Mouse (Mus musculus) embryonic facial prominence, embryonic 12.5 days (tissue): ENCODE results near the gene Nup107. TPM values are rescaled to one million over a fixed set of nuclear protein-coding genes. Genes with fewer than 3 reads are reported as not detected.
"Not testable (repeated sequence)": the region's sequence is repeated elsewhere in the genome, so short reads cannot be mapped to it uniquely, and the experiment has no call there.

Experiments
- ATAC-seq: fragments of 200-750 bp; cut with Nextera tagmentation; 2 replicates; pipeline ENCODE4 v1.8.0; 2017; ENCODE audit not compliant: insufficient number of reproducible peaks, insufficient read depth, low FRiP score, low TSS enrichment
- H3K27ac ChIP-seq: fragments of 300-500 bp; sonication (generic); 2 replicates; pipeline ENCODE4 v1.5.1; 2016; ENCODE audit warnings: mild to moderate bottlenecking
- H3K27me3 ChIP-seq: fragments of 300-500 bp; sonication (generic); 2 replicates; pipeline ENCODE4 v1.6.1; 2016; ENCODE audit warnings: mild to moderate bottlenecking, moderate library complexity
- H3K36me3 ChIP-seq: fragments of 300-500 bp; sonication (generic); 2 replicates; pipeline ENCODE4 v1.6.1; 2016; ENCODE audit warnings: mild to moderate bottlenecking
- H3K4me1 ChIP-seq: fragments of 300-500 bp; sonication (generic); 2 replicates; pipeline ENCODE4 v1.6.1; 2016
- H3K4me2 ChIP-seq: fragments of 300-500 bp; sonication (generic); replicated peaks from 2 replicates; pipeline ENCODE4 v1.6.1; 2016; ENCODE audit warnings: mild to moderate bottlenecking, moderate library complexity
- H3K4me3 ChIP-seq: fragments of 300-500 bp; sonication (generic); 2 replicates; pipeline ENCODE4 v1.5.1; 2016; ENCODE audit warnings: mild to moderate bottlenecking
- H3K9ac ChIP-seq: fragments of 300-500 bp; sonication (generic); 2 replicates; pipeline ENCODE4 v1.6.1; 2016; ENCODE audit warnings: mild to moderate bottlenecking, moderate library complexity
- H3K9me3 ChIP-seq: fragments of 300-500 bp; sonication (generic); 2 replicates; pipeline ENCODE4 v1.6.1; 2016; ENCODE audit warnings: mild to moderate bottlenecking, moderate library complexity
- WGBS: fragments of 180-500 bp; shearing (Covaris S2); methylation state at CpG from one replicate; pipeline ENCODE4 v1.1.7; 2016; 5-methylcytosine and 5-hydroxymethylcytosine counted together
- polyA plus RNA-seq: library from polyadenylated mRNA; unstranded; fragments of >200 nt; fragmentation: Nextera tagmentation; extraction: Ambion mirVana; gene quantifications from 2 replicates; pipeline ENCODE4 v1.2.1, GENCODE M21; 2016

The Nup107 gene
- polyA plus RNA-seq, 1 experiment from 2014 or later: 85.3 TPM

GRCm38 (mm10) chr10:117743917-117744316, 48.6 kb downstream of the Nup107 start:
- peaks cover 25% of the 10 kb centered on the region for H3K4me1 ChIP-seq
- H3K27ac ChIP-seq: no peak overlapping the region
- H3K27me3 ChIP-seq: no peaks in the 10 kb centered on the region
- ATAC-seq: no peak
- 77% methylated on average over 4 of the region's 4 CpGs for WGBS
- peaks cover 18% of the 10 kb centered on the region for H3K36me3 ChIP-seq
- no peak overlapping the region for H3K4me3 ChIP-seq
- no peak overlapping the region for H3K9ac ChIP-seq
- peak overlapping the region; percentile 82 for H3K4me2 ChIP-seq
- no peaks in the 10 kb centered on the region for H3K9me3 ChIP-seq

- Histone ChIP-seq H3K9me3 (no peaks in the 10 kb centered on the region), H3K9ac (no peak overlapping the region), H3K27me3 (no peaks in the 10 kb centered on the region), H3K4me3 (no peak overlapping the region), H3K36me3 (peaks cover 23% of the 10 kb centered on the region), H3K4me1 (peaks cover 25% of the 10 kb centered on the region), H3K4me2 (no peak overlapping the region), H3K27ac (no peak overlapping the region)
- WGBS: 89% methylated on average over 2 of the region's 2 CpGs
- ATAC-seq: no peak
Measured at GRCm38 (mm10) chr10:117743182-117743581, 49.3 kb downstream of the Nup107 start.

- Histone ChIP-seq H3K4me1 (peaks cover 25% of the 10 kb centered on the region), H3K27ac (no peak overlapping the region), H3K27me3 (no peaks in the 10 kb centered on the region), H3K4me2 (no peak overlapping the region), H3K36me3 (peaks cover 26% of the 10 kb centered on the region), H3K9me3 (no peaks in the 10 kb centered on the region), H3K4me3 (no peak overlapping the region), H3K9ac (no peak overlapping the region)
- WGBS: 89% methylated on average over 4 of the region's 4 CpGs
- no peak for ATAC-seq
Measured at GRCm38 (mm10) chr10:117742618-117743017, 49.9 kb downstream of the Nup107 start.

- Histone ChIP-seq H3K27me3 (no peaks in the 10 kb centered on the region), H3K9ac (no peak overlapping the region), H3K9me3 (no peaks in the 10 kb centered on the region), H3K4me2 (no peak overlapping the region; the same call in 1 of the 2 replicates), H3K36me3 (peaks cover 33% of the 10 kb centered on the region), H3K4me1 (peaks cover 25% of the 10 kb centered on the region), H3K4me3 (no peak overlapping the region), H3K27ac (peak overlapping the region; percentile 84)
- 66% methylated on average over 15 of the region's 15 CpGs for WGBS
- ATAC-seq: no peak
Measured at GRCm38 (mm10) chr10:117741698-117742475, 50.6 kb downstream of the Nup107 start.

GRCm38 (mm10) chr10:117740921-117741320, 51.6 kb downstream of the Nup107 start:
- peaks cover 25% of the 10 kb centered on the region for H3K4me1 ChIP-seq
- 79% methylated on average over 9 of the region's 9 CpGs for WGBS
- H3K4me2 ChIP-seq: no peak overlapping the region
- H3K4me3 ChIP-seq: no peak overlapping the region
- ATAC-seq: no peak
- H3K27me3 ChIP-seq: no peaks in the 10 kb centered on the region
- H3K36me3 ChIP-seq: peaks cover 43% of the 10 kb centered on the region
- H3K9ac ChIP-seq: no peak overlapping the region
- H3K27ac ChIP-seq: peak overlapping the region; percentile 84
- no peaks in the 10 kb centered on the region for H3K9me3 ChIP-seq

- Histone ChIP-seq H3K27me3 (no peaks in the 10 kb centered on the region), H3K4me3 (no peak overlapping the region), H3K9me3 (no peaks in the 10 kb centered on the region), H3K36me3 (peaks cover 44% of the 10 kb centered on the region), H3K9ac (no peak overlapping the region), H3K27ac (no peak overlapping the region), H3K4me2 (no peak overlapping the region), H3K4me1 (peaks cover 24% of the 10 kb centered on the region)
- WGBS: 95% methylated on average over 10 of the region's 10 CpGs
- ATAC-seq: no peak
Measured at GRCm38 (mm10) chr10:117740171-117740570, 52.3 kb downstream of the Nup107 start.

- Histone ChIP-seq H3K4me1 (peaks cover 18% of the 10 kb centered on the region), H3K4me3 (no peak overlapping the region), H3K9me3 (no peaks in the 10 kb centered on the region), H3K27me3 (no peaks in the 10 kb centered on the region), H3K27ac (no peak overlapping the region), H3K36me3 (peaks cover 44% of the 10 kb centered on the region), H3K9ac (no peak overlapping the region), H3K4me2 (no peak overlapping the region)
- ATAC-seq: no peak
- WGBS: 91% methylated on average over 6 of the region's 6 CpGs
Measured at GRCm38 (mm10) chr10:117739648-117739948, 52.9 kb downstream of the Nup107 start.

GRCm38 (mm10) chr10:117738928-117739647, 53.4 kb downstream of the Nup107 start:
- H3K27ac ChIP-seq: no peak overlapping the region
- peaks cover 44% of the 10 kb centered on the region for H3K36me3 ChIP-seq
- H3K4me3 ChIP-seq: no peak overlapping the region
- H3K27me3 ChIP-seq: no peaks in the 10 kb centered on the region
- no peak for ATAC-seq
- H3K9me3 ChIP-seq: no peaks in the 10 kb centered on the region
- H3K4me1 ChIP-seq: peaks cover 17% of the 10 kb centered on the region
- WGBS: 93% methylated on average over 15 of the region's 15 CpGs
- no peak overlapping the region for H3K9ac ChIP-seq
- H3K4me2 ChIP-seq: no peak overlapping the region

- 85% methylated on average over 13 of the region's 13 CpGs for WGBS
Measured at GRCm38 (mm10) chr10:117738140-117738921, 54.2 kb downstream of the Nup107 start.

GRCm38 (mm10) chr10:117737498-117737897, 55.0 kb downstream of the Nup107 start:
- Histone ChIP-seq H3K36me3 (peaks cover 40% of the 10 kb centered on the region), H3K4me1 (peaks cover 10% of the 10 kb centered on the region; the same call in 1 of the 2 replicates)
- H3K4me2 ChIP-seq, H3K27ac ChIP-seq, H3K9me3 ChIP-seq, ATAC-seq, H3K4me3 ChIP-seq, H3K27me3 ChIP-seq, H3K9ac ChIP-seq: not testable (repeated sequence)
- 94% methylated on average over 8 of the region's 8 CpGs for WGBS

More at GRCm38 (mm10) chr10:117738140-117738921, 54.2 kb downstream of the Nup107 start:
- H3K9me3 ChIP-seq: no peaks in the 10 kb centered on the region
- peaks cover 10% of the 10 kb centered on the region; the same call in 1 of the 2 replicates for H3K4me1 ChIP-seq
- no peak overlapping the region for H3K27ac ChIP-seq
- no peak overlapping the region for H3K4me3 ChIP-seq
- peaks cover 40% of the 10 kb centered on the region for H3K36me3 ChIP-seq
- H3K9ac ChIP-seq: no peak overlapping the region
- H3K27me3 ChIP-seq: no peaks in the 10 kb centered on the region
- ATAC-seq: no peak
- H3K4me2 ChIP-seq: no peak overlapping the region

GRCm38 (mm10) chr10:117737075-117737474, 55.4 kb downstream of the Nup107 start:
- Histone ChIP-seq H3K4me3 (no peak overlapping the region), H3K4me2 (no peak overlapping the region), H3K9me3 (no peaks in the 10 kb centered on the region), H3K4me1 (peaks cover 10% of the 10 kb centered on the region; the same call in 1 of the 2 replicates), H3K9ac (no peak overlapping the region), H3K27ac (no peak overlapping the region), H3K36me3 (peaks cover 40% of the 10 kb centered on the region), H3K27me3 (no peaks in the 10 kb centered on the region)
- no peak for ATAC-seq
- 83% methylated on average over 4 of the region's 4 CpGs for WGBS
